Mouse (Mus musculus) brain, embryonic 14.5 days (tissue): ENCODE results near the gene Gm20721.

Experiments used
- CTCF ChIP-seq: fragments of 200-500 bp; IDR thresholded peaks from 2 replicates; pipeline ENCODE4 v1.5.1; 2012; ENCODE audit warnings: inconsistent platforms, mild to moderate bottlenecking, moderate library complexity, borderline replicate concordance; ENCODE audit not compliant: insufficient read depth, insufficient read length; ENCODE audit errors: extremely low read depth
- POLR2A ChIP-seq: fragments of 200-500 bp; IDR thresholded peaks from 2 replicates; pipeline ENCODE4 v1.6.1; 2012; ENCODE audit warnings: mild to moderate bottlenecking, inconsistent platforms, borderline replicate concordance; ENCODE audit not compliant: poor library complexity, insufficient read depth, insufficient read length, severe bottlenecking; ENCODE audit errors: extremely low read depth

DNA sequence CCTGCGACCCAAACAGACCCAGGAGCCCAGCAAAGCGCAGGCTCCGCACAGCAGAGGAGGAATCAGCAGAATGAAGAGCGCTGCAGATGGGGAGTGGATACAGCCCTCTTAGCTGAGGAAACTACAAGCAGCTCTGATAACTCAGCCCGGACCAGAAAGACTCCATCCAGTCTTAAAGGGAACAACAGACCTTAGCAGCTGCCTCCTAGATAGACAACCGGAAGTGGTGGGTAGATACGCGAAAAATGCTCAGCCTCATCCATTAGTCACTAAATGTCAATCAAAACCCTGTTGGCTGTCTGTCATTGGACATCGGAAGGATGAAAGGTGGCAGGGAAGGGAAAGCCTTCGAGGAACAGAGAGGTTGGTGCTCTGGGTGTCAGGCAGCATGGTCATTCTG, 20.1 kb upstream of the Gm20721 start:
- TF ChIP-seq CTCF (no peak), POLR2A (no peak)
